ENCODE assay signal across 9 mouse cellular contexts in the genomic region with DNA sequence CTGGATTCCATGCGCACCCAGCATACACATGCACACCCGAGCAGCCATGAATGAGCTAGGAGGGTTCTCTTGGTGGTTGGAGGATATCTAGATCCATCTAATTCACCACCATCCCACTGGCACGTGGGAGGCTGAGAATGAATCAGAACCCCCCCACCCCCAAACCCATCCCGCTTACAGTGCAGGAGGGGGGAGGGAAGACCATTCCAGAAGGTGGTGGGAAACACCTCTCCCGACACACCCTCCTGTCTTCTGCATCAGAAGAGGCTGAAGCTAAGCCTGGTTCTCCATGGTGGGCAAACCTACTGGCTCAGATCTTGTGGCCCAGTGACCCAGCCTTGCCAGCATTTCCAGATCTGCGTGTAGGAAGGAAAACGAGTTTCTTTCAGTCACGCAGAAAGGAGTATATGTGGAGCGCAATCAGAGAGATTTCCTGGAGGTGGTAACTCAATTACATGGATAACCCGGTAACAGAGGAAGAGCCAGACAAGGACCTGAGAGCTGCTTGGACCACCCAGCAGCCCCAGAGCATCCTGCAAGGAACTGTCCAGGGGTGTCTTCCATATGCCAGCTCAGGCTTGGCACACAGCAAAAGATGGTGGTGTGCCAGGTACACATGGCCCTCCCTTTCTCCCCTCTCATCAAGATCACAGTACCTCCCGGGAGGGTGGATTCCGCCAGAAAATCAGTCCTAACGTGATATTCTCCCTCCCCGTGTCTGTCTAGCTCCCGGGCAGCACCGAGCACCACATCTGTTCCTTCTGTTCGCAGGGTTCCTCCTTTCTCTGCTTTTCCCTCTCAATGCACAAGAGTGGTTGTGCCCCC. TPM values are rescaled to one million over a fixed set of nuclear protein-coding genes. Genes with fewer than 3 reads are reported as not detected.
A peak's percentile ranks its signal among the peaks of the same experiment; 100 is the strongest.
DNase-seq lines count a peak whose midpoint lies in the region; ATAC-seq lines count a peak whose summit lies in the region.
"Had no signal": no experiment of that assay in that cellular context is flagged by ENCODE, and none has a peak within 500 bp of the region (broad histone marks: within the 10 kb centered on the region; RNA-seq: fewer than 3 reads in every experiment).

No protein-coding gene starts in this region.

- peaks cover 65% of the 10 kb centered on the region for H3K27me3 ChIP-seq in erythroblast, embryonic 14.5 days (ENCODE audit: control insufficient read depth)
- peaks cover 41% of the 10 kb centered on the region for H3K27me3 ChIP-seq in neural tube, embryonic 11.5 days (ENCODE audit: control insufficient read depth, insufficient read depth, low read length)
- peaks cover 40% of the 10 kb centered on the region for H3K27me3 ChIP-seq in intestine, embryonic 16.5 days (replicated peaks; ENCODE audit: control insufficient read depth, insufficient read depth, low read length)
- H3K27me3 ChIP-seq in stomach, embryonic 14.5 days (ENCODE audit: control insufficient read depth, insufficient read depth, low read length) = peaks cover 29% of the 10 kb centered on the region
- peaks cover 60% of the 10 kb centered on the region for H3K27me3 ChIP-seq in kidney, embryonic 14.5 days (ENCODE audit: control insufficient read depth, insufficient read depth, low read length)

- peak overlapping the region; percentile 92 for H3K4me2 ChIP-seq in neural tube, embryonic 11.5 days (ENCODE audit: low read depth)
- H3K4me2 ChIP-seq in intestine, embryonic 16.5 days (ENCODE audit: low read depth, low read length) = peak overlapping the region; percentile 99
- 0 out of 2 replicates have a peak overlapping the region, but pooled peaks have one; percentile 98 for H3K4me2 ChIP-seq in stomach, embryonic 14.5 days (replicated peaks; ENCODE audit: low read depth, low read length)
- no peak overlapping the region; the same call in 1 of the 2 replicates for H3K4me2 ChIP-seq in kidney, embryonic 14.5 days (replicated peaks; ENCODE audit: low read depth, low read length)

- ATAC-seq in erythroblast, adult 5-6 weeks (replicated peaks; ENCODE audit: low FRiP score, poor library complexity, severe bottlenecking) = no peak
- ATAC-seq in neural tube, embryonic 11.5 days (ENCODE audit: insufficient read depth, low FRiP score, low TSS enrichment) = no peak
- ATAC-seq in intestine, embryonic 16.5 days = no peak
- no peak for ATAC-seq in stomach, embryonic 14.5 days (ENCODE audit: insufficient number of reproducible peaks, insufficient read depth, low FRiP score, low read depth)
- ATAC-seq in kidney, embryonic 14.5 days (ENCODE audit: low FRiP score, low TSS enrichment) = no peak

- peak overlapping the region; percentile 78 for H3K4me3 ChIP-seq in erythroblast, embryonic 14.5 days (replicated peaks)
- H3K4me3 ChIP-seq in neural tube, embryonic 11.5 days (ENCODE audit: low read depth, low read length) = peak overlapping the region; percentile 74
- peak overlapping the region; percentile 77 for H3K4me3 ChIP-seq in intestine, embryonic 16.5 days (ENCODE audit: low read length)
- no peak overlapping the region for H3K4me3 ChIP-seq in stomach, embryonic 14.5 days (ENCODE audit: low read depth, low read length)
- H3K4me3 ChIP-seq in kidney, embryonic 14.5 days (ENCODE audit: low read length) = no peak overlapping the region

- 85% methylated on average over 17 of the region's 17 CpGs for WGBS in neural tube, embryonic 11.5 days
- WGBS in intestine, embryonic 16.5 days = 72% methylated on average over 17 of the region's 17 CpGs
- WGBS in stomach, embryonic 14.5 days = 83% methylated on average over 17 of the region's 17 CpGs
- 77% methylated on average over 17 of the region's 17 CpGs for WGBS in kidney, embryonic 14.5 days

- peaks cover 73% of the 10 kb centered on the region for H3K4me1 ChIP-seq in erythroblast, embryonic 14.5 days (ENCODE audit: control insufficient read depth)
- H3K4me1 ChIP-seq in neural tube, embryonic 11.5 days (ENCODE audit: control insufficient read depth, insufficient read depth, low read length) = peaks cover 10% of the 10 kb centered on the region
- peaks cover 11% of the 10 kb centered on the region for H3K4me1 ChIP-seq in intestine, embryonic 16.5 days (ENCODE audit: control insufficient read depth, insufficient read depth, low read length)
- peaks cover 6% of the 10 kb centered on the region; the same call in 1 of the 2 replicates for H3K4me1 ChIP-seq in stomach, embryonic 14.5 days (ENCODE audit: control insufficient read depth, insufficient read depth, low read length)
- H3K4me1 ChIP-seq in kidney, embryonic 14.5 days (ENCODE audit: control insufficient read depth, insufficient read depth, low read length) = no peaks in the 10 kb centered on the region

- no peak overlapping the region for H3K27ac ChIP-seq in neural tube, embryonic 11.5 days (ENCODE audit: low read depth, low read length)
- no peak overlapping the region for H3K27ac ChIP-seq in intestine, embryonic 16.5 days (ENCODE audit: low read length)
- H3K27ac ChIP-seq in stomach, embryonic 14.5 days (ENCODE audit: low read length) = no peak overlapping the region
- H3K27ac ChIP-seq in kidney, embryonic 14.5 days (ENCODE audit: low read depth, low read length) = no peak overlapping the region

- DNase-seq in neural tube, embryonic 11.5 days (ENCODE audit: low spot score) = no peak
- no peak for DNase-seq in neural tube, embryonic 10.5 days (ENCODE audit: extremely low spot score, low spot score)
- no peak for DNase-seq in spleen, adult 12 weeks (ENCODE audit: low spot score)

- no peaks in the 10 kb centered on the region for H3K9me3 ChIP-seq in erythroblast, embryonic 14.5 days (ENCODE audit: control insufficient read depth, low read length)
- no peaks in the 10 kb centered on the region for H3K9me3 ChIP-seq in neural tube, embryonic 11.5 days (ENCODE audit: control insufficient read depth, low read length)
- no peaks in the 10 kb centered on the region for H3K9me3 ChIP-seq in intestine, embryonic 16.5 days (ENCODE audit: control insufficient read depth, low read length)
- H3K9me3 ChIP-seq in stomach, embryonic 14.5 days (ENCODE audit: control insufficient read depth, low read depth, low read length) = no peaks in the 10 kb centered on the region
- no peaks in the 10 kb centered on the region for H3K9me3 ChIP-seq in kidney, embryonic 14.5 days (ENCODE audit: control insufficient read depth, low read length)

- no peak overlapping the region for H3K9ac ChIP-seq in neural tube, embryonic 11.5 days (ENCODE audit: low read length)
- 0 out of 2 replicates have a peak overlapping the region, but pooled peaks have one; percentile 2 for H3K9ac ChIP-seq in intestine, embryonic 16.5 days (ENCODE audit: low read depth, low read length)
- no peak overlapping the region for H3K9ac ChIP-seq in stomach, embryonic 14.5 days (replicated peaks; ENCODE audit: low read depth, low read length)
- H3K9ac ChIP-seq in kidney, embryonic 14.5 days (ENCODE audit: low read depth, low read length) = no peak overlapping the region

- peaks cover 55% of the 10 kb centered on the region for H3K36me3 ChIP-seq in erythroblast, embryonic 14.5 days (ENCODE audit: control insufficient read depth)
- H3K36me3 ChIP-seq in neural tube, embryonic 11.5 days (ENCODE audit: control insufficient read depth, insufficient read depth, low read length) = no peaks in the 10 kb centered on the region
- H3K36me3 ChIP-seq in intestine, embryonic 16.5 days (ENCODE audit: control insufficient read depth, insufficient read depth, low read length) = no peaks in the 10 kb centered on the region
- H3K36me3 ChIP-seq in stomach, embryonic 14.5 days (ENCODE audit: control insufficient read depth, insufficient read depth, low read length) = no peaks in the 10 kb centered on the region
- H3K36me3 ChIP-seq in kidney, embryonic 14.5 days (ENCODE audit: control insufficient read depth, insufficient read depth, low read length) = no peaks in the 10 kb centered on the region

RNA-seq across cellular contexts. Expression of a gene that starts 23.1 kb away (rescaled TPM):
- polyA plus RNA-seq in erythroblast, embryonic 14.5 days (2012) = 6.1 and 8.9 TPM in 2 replicates
- total RNA-seq in erythroblast, adult 5-6 weeks (2015; ENCODE audit: low replicate concordance) = 10.9 and 13.1 TPM in 2 replicates
- 10.9 and 13.8 TPM in 2 replicates for total RNA-seq in erythroblast, adult 5-6 weeks (2017; ENCODE audit: low replicate concordance)
- polyA plus RNA-seq in neural tube, embryonic 11.5 days (2014; fragmentation: Nextera tagmentation; extraction: Ambion mirVana) = 7.5 and 8.5 TPM in 2 replicates
- 4.1 and 5.2 TPM in 2 replicates for polyA plus RNA-seq in intestine, embryonic 16.5 days (2015; fragmentation: Nextera tagmentation; extraction: Ambion mirVana)
- polyA plus RNA-seq in stomach, embryonic 14.5 days (2014; fragmentation: Nextera tagmentation; extraction: Ambion mirVana) = 4.1 and 4.4 TPM in 2 replicates
- 3.6 and 3.7 TPM in 2 replicates for polyA plus RNA-seq in kidney, embryonic 14.5 days (2014; fragmentation: Nextera tagmentation; extraction: Ambion mirVana)

RNA-seq across cellular contexts. Expression of a gene that starts 53.3 kb away (rescaled TPM):
- not detected in 2 replicates for polyA plus RNA-seq in erythroblast, embryonic 14.5 days (2012)
- not detected in 2 replicates for total RNA-seq in erythroblast, adult 5-6 weeks (2015; ENCODE audit: low replicate concordance)
- not detected in 2 replicates for total RNA-seq in erythroblast, adult 5-6 weeks (2017; ENCODE audit: low replicate concordance)
- polyA plus RNA-seq in neural tube, embryonic 11.5 days (2014; fragmentation: Nextera tagmentation; extraction: Ambion mirVana) = not detected in 2 replicates
- polyA plus RNA-seq in intestine, embryonic 16.5 days (2015; fragmentation: Nextera tagmentation; extraction: Ambion mirVana) = 0.23 TPM in 1 of 2 replicates, not detected in the other
- polyA plus RNA-seq in stomach, embryonic 14.5 days (2014; fragmentation: Nextera tagmentation; extraction: Ambion mirVana) = not detected in 2 replicates
- not detected in 2 replicates for polyA plus RNA-seq in kidney, embryonic 14.5 days (2014; fragmentation: Nextera tagmentation; extraction: Ambion mirVana)
- total RNA-seq: hematopoietic stem cell, adult 5-6 weeks had no signal

Comparison
In these comparisons a context has a peak if more than half of its experiments do, and no peak if none do; other contexts are left out.
1. H3K4me3 ChIP-seq: peak in erythroblast, embryonic 14.5 days (single experiment), neural tube, embryonic 11.5 days (single experiment) and intestine, embryonic 16.5 days (single experiment); none in stomach, embryonic 14.5 days (single experiment) and kidney, embryonic 14.5 days (single experiment).